Mouse (Mus musculus): ENCODE results near the gene Pln. TPM values are rescaled to one million over a fixed set of nuclear protein-coding genes. Genes with fewer than 3 reads are reported as not detected.

Gene Pln
- polyA plus RNA-seq, 1 experiment from 2014 or later = 1.9 TPM

- no peaks in the 10 kb centered on the region for H3K27me3 ChIP-seq
- WGBS = 93% methylated on average over 6 of the region's 6 CpGs
- H3K27ac ChIP-seq (replicated peaks) = no peak overlapping the region
- H3K36me3 ChIP-seq = peaks cover 7% of the 10 kb centered on the region; the same call in 1 of the 2 replicates
- ATAC-seq (replicated peaks) = no peak
- no peak overlapping the region for H3K4me2 ChIP-seq (replicated peaks)
- no peak overlapping the region for H3K9ac ChIP-seq (replicated peaks)
- H3K4me1 ChIP-seq = peaks cover 23% of the 10 kb centered on the region
- no peaks in the 10 kb centered on the region for H3K9me3 ChIP-seq
- no peak overlapping the region for H3K4me3 ChIP-seq
Measured at GRCm38 (mm10) chr10:53373885-53374578, 36.6 kb downstream of the Pln start.

GRCm38 (mm10) chr10:53377096-53377495 is 39.6 kb downstream of the Pln start:
- H3K4me3 ChIP-seq = peak overlapping the region; percentile 22
- H3K9ac ChIP-seq (replicated peaks) = 0 out of 2 replicates have a peak overlapping the region, but pooled peaks have one; percentile 1
- H3K4me2 ChIP-seq (replicated peaks) = peak overlapping the region; percentile 38
- H3K4me1 ChIP-seq = peaks cover 28% of the 10 kb centered on the region
- H3K27ac ChIP-seq (replicated peaks) = no peak overlapping the region
- no peak for ATAC-seq (replicated peaks)
- no peaks in the 10 kb centered on the region for H3K27me3 ChIP-seq
- H3K9me3 ChIP-seq = no peaks in the 10 kb centered on the region
- no peaks in the 10 kb centered on the region for H3K36me3 ChIP-seq

- Histone ChIP-seq H3K9ac (replicated peaks) (peak overlapping the region; percentile 98), H3K4me1 (peaks cover 28% of the 10 kb centered on the region), H3K4me2 (replicated peaks) (peak overlapping the region; percentile 62), H3K27ac (replicated peaks) (no peak overlapping the region), H3K36me3 (no peaks in the 10 kb centered on the region), H3K9me3 (no peaks in the 10 kb centered on the region), H3K4me3 (peak overlapping the region; percentile 92), H3K27me3 (no peaks in the 10 kb centered on the region)
- ATAC-seq (replicated peaks) = no peak
- WGBS = 87% methylated on average over 6 of the region's 6 CpGs
Measured at GRCm38 (mm10) chr10:53378296-53378695, 40.8 kb downstream of the Pln start.

- Histone ChIP-seq H3K4me3 (peak overlapping the region; percentile 92), H3K9ac (replicated peaks) (peak overlapping the region; percentile 98), H3K36me3 (no peaks in the 10 kb centered on the region), H3K4me1 (peaks cover 28% of the 10 kb centered on the region), H3K4me2 (replicated peaks) (peak overlapping the region; percentile 62), H3K27ac (replicated peaks) (peak overlapping the region; percentile 99), H3K9me3 (no peaks in the 10 kb centered on the region), H3K27me3 (no peaks in the 10 kb centered on the region)
- ATAC-seq (replicated peaks) = peak; percentile 86
- WGBS = under 1% methylated on average over 54 of the region's 59 CpGs
Measured at GRCm38 (mm10) chr10:53378981-53379708, 41.7 kb downstream of the Pln start.

GRCm38 (mm10) chr10:53379709-53380106 is 42.2 kb downstream of the Pln start, which contains the start of gene Cep85l:
Cep85l (minus strand) TSS chr10:53379947.
- Histone ChIP-seq H3K4me1 (peaks cover 28% of the 10 kb centered on the region), H3K27ac (replicated peaks) (peak within 1 kb of the TSS; percentile 99), H3K4me3 (peak within 1 kb of the TSS; percentile 92), H3K9me3 (no peaks in the 10 kb centered on the region), H3K4me2 (replicated peaks) (peak within 1 kb of the TSS; percentile 62), H3K36me3 (no peaks in the 10 kb centered on the region), H3K9ac (replicated peaks) (peak within 1 kb of the TSS; percentile 98), H3K27me3 (no peaks in the 10 kb centered on the region)
- peak; percentile 99 for ATAC-seq (replicated peaks)
- under 1% methylated on average over 31 of the region's 31 CpGs for WGBS

GRCm38 (mm10) chr10:53382696-53383365 is 45.4 kb downstream of the Pln start:
- Histone ChIP-seq H3K4me2 (replicated peaks) (no peak overlapping the region), H3K27ac (replicated peaks) (no peak overlapping the region), H3K4me1 (peaks cover 13% of the 10 kb centered on the region), H3K27me3 (no peaks in the 10 kb centered on the region), H3K9ac (replicated peaks) (no peak overlapping the region), H3K4me3 (no peak overlapping the region), H3K36me3 (no peaks in the 10 kb centered on the region), H3K9me3 (no peaks in the 10 kb centered on the region)
- 78% methylated on average over 7 of the region's 7 CpGs for WGBS
- no peak for ATAC-seq (replicated peaks)

GRCm38 (mm10) chr10:53384896-53385295 is 47.4 kb downstream of the Pln start:
- WGBS = 96% methylated on average over 1 of the region's 1 CpGs
- ATAC-seq (replicated peaks) = no peak

GRCm38 (mm10) chr10:53385438-53385837 is 48.0 kb downstream of the Pln start:
- no peak for ATAC-seq (replicated peaks)
- 85% methylated on average over 5 of the region's 5 CpGs for WGBS
- H3K4me3 ChIP-seq = no peak overlapping the region

More at GRCm38 (mm10) chr10:53384896-53385295, 47.4 kb downstream of the Pln start:
- peaks cover 5% of the 10 kb centered on the region; the same call in 1 of the 2 replicates for H3K4me1 ChIP-seq
- no peak overlapping the region for H3K4me2 ChIP-seq (replicated peaks)
- H3K9me3 ChIP-seq = no peaks in the 10 kb centered on the region
- H3K27ac ChIP-seq (replicated peaks) = no peak overlapping the region
- H3K4me3 ChIP-seq = no peak overlapping the region
- no peaks in the 10 kb centered on the region for H3K36me3 ChIP-seq
- no peak overlapping the region for H3K9ac ChIP-seq (replicated peaks)
- H3K27me3 ChIP-seq = no peaks in the 10 kb centered on the region

GRCm38 (mm10) chr10:53388227-53388920 is 50.9 kb downstream of the Pln start:
- Histone ChIP-seq H3K4me3 (no peak overlapping the region), H3K9ac (replicated peaks) (no peak overlapping the region), H3K4me1 (no peaks in the 10 kb centered on the region), H3K27ac (replicated peaks) (no peak overlapping the region), H3K9me3 (no peaks in the 10 kb centered on the region), H3K36me3 (no peaks in the 10 kb centered on the region), H3K4me2 (replicated peaks) (no peak overlapping the region), H3K27me3 (no peaks in the 10 kb centered on the region)
- WGBS = 70% methylated on average over 6 of the region's 6 CpGs
- ATAC-seq (replicated peaks) = peak; percentile 60; the same call in 1 of the 2 replicates

More at GRCm38 (mm10) chr10:53385438-53385837, 48.0 kb downstream of the Pln start:
- no peak overlapping the region for H3K27ac ChIP-seq (replicated peaks)
- H3K9me3 ChIP-seq = no peaks in the 10 kb centered on the region
- no peak overlapping the region for H3K4me2 ChIP-seq (replicated peaks)
- H3K9ac ChIP-seq (replicated peaks) = no peak overlapping the region
- no peaks in the 10 kb centered on the region for H3K36me3 ChIP-seq
- no peaks in the 10 kb centered on the region for H3K27me3 ChIP-seq
- no peaks in the 10 kb centered on the region for H3K4me1 ChIP-seq

GRCm38 (mm10) chr10:53394923-53395629 is 57.6 kb downstream of the Pln start:
- Histone ChIP-seq H3K9me3 (no peaks in the 10 kb centered on the region), H3K9ac (replicated peaks) (no peak overlapping the region), H3K4me1 (peaks cover 17% of the 10 kb centered on the region), H3K4me3 (no peak overlapping the region), H3K27ac (replicated peaks) (no peak overlapping the region), H3K4me2 (replicated peaks) (no peak overlapping the region), H3K27me3 (no peaks in the 10 kb centered on the region), H3K36me3 (no peaks in the 10 kb centered on the region)
- 71% methylated on average over 9 of the region's 9 CpGs for WGBS
- no peak for ATAC-seq (replicated peaks)
